Mouse (Mus musculus) heart, postnatal 0 days (tissue): ENCODE data around the gene Stxbp3.

ENCODE experiments used
- CTCF ChIP-seq: IDR thresholded peaks from 2 replicates; pipeline ENCODE4 v1.5.1; 2016; ENCODE audit warnings: antibody characterized with exemption, control low read depth, low read depth
- EP300 ChIP-seq: IDR thresholded peaks from 2 replicates; pipeline ENCODE4 v1.6.1; 2016; ENCODE audit warnings: antibody characterized with exemption, low read depth

DNA sequence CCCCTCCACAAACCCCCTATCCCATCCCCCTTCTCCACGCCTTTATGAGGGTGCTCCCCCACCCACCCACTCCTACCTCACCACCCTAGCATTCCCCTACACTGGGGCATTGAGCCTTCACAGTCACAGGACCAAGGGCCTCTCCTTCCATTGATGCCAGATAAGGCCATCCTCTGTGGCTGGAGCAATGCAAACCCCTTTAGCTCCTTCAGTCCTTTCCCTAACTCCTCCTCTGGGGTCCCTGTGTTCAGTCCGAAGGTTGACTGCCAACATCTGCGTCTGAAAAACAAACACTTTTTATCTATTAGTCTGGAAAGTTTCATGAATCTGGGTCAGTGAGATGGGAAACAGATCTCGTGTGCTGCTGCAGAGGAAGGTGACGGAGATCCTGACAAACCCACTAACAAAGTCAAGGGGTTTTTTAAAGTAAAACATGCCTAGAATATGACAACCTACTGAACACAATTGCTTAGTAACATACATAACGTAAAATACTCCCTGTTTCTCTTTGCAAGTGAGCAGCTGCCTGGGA is 57.9 kb downstream of the Stxbp3 start:
- TF ChIP-seq CTCF (no peak), EP300 (no peak)
